Mouse (Mus musculus) layer of hippocampus, postnatal 14 days (tissue): ENCODE measurements around the gene Ctdspl. TPM values are rescaled to one million over a fixed set of nuclear protein-coding genes. Genes with fewer than 3 reads are reported as not detected.

ENCODE experiments used
- DNase-seq, 2 experiments: peaks; one replicate each; pipeline ENCODE4 v3.0.0; 2021 to 2022; ENCODE audit warnings: low spot score in 2 of 2, mixed read lengths in 1 of 2
- total RNA-seq, 2 experiments: library from RNA; stranded (reverse); gene quantifications; 2 replicates each; pipeline ENCODE4 v1.2.3; 2021

The Ctdspl gene
- total RNA-seq, 2 experiments from 2014 or later, result 19.7 to 20.4 TPM

DNA sequence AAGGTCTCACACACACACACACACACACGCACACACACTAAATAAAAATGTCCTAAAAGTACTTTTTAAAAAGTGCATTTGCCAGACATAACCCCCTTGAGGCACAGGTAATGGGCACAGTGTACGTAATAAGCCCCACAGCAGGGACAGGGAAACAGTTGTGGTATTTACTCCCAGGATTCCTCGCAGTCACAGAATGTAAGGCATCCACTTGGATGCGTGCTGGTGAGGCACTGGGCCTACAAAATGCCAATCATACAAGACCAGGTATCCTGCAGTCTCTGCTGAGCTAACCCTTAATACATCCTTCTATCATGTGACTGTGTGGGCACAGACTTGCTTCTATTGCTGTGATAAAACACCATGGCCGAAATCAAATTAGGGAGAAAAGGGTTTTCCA, 22.2 kb downstream of the Ctdspl start:
- no peak for DNase-seq

DNA sequence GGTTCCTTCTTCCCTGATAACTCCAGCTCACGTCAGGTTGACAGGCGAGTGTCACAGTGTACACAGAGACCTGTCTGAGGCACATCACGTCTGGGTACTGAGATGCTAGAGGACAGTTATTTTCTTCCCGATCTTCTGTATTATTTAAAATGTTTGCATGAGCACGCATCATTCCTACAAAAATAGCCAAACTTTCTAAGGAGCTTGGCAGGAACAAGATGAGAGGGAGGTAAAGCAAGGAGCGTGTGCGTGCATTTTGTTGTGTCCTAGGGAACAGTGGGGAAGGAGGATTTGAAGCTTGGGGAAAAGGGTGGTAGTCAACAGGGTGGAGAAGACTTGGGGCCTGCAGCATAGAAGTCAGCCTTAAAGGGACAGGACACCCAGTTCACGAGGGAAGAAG, 22.9 kb downstream of the Ctdspl start:
- DNase-seq, result no peak

DNA sequence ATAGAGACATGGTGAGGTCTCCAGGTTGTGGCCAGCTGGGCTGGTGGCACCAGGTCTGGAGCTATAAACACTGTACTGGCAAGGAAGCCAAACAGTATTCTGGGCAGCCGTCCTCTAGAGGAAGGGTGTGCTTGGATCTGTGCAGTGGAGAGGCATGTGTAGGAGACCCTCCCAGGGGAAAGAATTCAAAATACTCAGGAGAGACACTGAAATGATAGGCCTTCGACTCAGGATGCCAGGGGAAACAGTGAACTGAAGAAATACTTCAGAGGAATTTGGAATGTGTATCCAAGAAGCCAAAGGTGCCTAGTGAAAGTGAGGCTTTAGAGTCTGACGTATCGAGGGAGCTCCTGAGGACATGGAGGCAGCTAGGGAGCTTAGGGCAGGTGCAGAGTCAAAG, 23.4 kb downstream of the Ctdspl start:
- no peak for DNase-seq

DNA sequence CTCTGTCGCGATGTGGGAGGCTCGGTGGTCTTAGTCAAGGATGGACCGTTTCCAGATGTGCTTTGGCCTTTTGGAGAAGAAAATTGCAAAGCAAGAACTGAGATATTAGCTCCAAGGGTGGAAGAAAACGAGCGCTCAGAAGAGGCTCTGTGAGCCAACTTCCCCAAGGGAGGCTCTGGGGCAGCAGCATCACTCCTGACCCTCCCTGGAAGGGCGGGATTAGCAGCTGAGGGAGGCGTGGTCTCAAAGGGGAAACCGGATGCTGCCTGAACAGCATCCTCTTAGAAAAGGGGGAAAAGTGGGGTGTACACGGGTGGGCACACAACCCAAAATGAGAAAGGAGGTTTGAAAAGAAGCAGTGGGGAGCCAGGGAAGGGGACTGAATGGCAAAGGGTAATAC, 23.8 kb downstream of the Ctdspl start:
- DNase-seq, result no peak

DNA sequence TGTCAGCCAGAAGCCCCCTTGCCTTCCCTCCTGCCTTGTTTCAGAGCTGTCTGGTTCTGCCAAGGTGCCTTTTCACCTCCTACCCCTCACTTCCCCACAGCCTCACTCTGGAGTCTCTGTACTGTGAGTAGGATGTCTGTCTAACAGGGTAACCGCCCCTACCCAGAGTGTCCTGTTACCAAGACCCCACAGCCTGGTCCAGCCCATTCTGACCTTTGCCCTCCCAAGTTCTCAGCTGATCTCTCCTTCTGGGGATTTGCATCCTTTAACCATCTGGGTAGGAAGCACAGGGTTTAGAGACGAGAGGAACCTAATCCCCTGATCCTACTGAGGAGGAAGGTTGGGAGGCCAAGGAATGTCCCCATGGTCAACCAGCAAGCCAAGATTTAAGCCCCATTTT, 24.5 kb downstream of the Ctdspl start:
- DNase-seq, result no peak

DNA sequence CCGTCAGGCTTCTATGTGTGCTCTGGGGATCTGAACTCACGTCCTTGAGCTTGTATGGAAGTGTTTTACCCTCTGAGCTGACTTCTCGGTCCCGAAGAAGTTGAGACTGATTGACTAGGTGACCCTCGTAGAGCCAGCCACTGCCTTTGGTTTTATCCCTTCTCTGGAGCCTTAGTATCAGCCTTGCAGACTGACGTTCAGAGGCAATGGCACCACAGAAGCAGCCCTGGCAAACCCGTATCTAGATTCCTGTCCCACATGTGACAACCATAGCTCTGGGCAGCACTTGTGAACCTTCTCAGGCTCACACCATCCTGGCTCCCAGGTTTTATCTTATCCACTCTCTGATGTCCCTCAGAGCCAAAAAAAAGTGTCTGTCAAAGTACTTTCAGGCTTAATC, 25.1 kb downstream of the Ctdspl start:
- no peak for DNase-seq

DNA sequence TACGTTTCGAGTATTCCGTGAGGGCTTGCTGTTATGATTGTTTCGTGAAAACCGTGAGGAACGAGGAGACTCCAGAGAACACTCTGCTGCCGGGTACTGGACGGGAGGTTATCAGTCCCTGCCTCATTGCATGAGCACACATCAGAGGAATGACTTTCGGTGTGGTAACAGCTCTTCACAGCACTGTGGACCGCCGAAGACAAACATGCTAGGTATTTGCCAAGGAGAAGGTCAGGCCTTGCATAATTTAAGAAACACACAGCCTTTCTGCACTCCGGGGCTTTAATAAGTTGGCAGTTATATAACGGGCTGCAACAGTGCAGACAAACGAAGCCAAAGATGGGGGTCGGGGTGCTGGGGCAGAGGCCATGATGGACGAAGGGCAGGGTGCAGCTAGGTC, 25.9 kb downstream of the Ctdspl start:
- no peak for DNase-seq

DNA sequence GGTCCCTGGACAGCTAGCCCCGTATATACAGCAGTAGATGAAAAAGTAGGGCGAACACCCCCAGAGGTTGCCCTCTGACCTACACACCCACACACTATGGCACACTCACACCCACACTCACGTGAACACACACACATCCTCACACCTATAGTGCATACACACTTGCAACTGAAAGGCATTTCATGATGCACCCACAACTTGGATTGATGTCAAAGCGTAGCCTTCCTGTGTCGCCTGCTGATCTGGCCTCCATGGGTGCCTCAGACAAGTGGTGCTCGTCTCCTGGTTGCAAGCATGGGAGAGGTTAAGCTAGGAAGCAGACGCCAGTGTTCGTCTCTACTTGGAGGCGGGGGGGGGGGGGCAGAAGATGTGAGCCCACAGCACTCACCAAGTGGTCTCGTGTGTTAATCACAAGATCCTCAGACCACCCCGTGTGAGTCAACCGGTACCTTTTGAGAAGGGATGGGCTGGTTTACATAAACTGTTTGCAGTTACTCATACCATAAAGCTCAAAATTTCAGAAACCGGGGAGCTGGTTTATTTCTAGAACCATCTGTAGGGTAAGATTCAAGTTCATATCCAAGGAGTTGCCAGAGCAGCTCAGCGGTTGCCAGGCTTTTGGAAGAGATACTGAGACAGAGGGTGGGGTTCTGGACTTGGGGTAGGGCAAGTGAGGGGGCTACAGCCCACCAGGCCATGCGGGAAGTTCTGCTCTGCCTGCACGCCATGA, 27.4 kb downstream of the Ctdspl start:
- DNase-seq, result no peak

DNA sequence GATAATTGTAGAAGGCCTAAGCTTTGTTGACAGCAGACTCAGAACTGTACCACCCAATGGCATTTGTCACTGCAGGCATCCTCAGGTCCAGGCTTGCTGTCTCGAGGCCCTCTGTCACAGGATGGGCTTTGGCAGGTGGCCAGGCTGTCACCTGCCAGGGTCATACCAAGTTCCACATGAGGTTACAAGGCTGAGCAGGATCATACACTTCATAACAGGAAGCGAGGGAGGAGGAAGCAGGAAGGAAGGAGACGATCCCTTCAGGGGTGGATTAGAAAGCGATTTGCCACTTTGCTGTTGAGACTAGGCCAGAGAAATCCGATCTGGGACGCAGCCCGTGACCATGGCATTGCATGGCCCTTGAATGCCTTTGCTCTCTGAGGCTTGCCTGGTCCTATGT, 32.5 kb downstream of the Ctdspl start:
- no peak for DNase-seq

DNA sequence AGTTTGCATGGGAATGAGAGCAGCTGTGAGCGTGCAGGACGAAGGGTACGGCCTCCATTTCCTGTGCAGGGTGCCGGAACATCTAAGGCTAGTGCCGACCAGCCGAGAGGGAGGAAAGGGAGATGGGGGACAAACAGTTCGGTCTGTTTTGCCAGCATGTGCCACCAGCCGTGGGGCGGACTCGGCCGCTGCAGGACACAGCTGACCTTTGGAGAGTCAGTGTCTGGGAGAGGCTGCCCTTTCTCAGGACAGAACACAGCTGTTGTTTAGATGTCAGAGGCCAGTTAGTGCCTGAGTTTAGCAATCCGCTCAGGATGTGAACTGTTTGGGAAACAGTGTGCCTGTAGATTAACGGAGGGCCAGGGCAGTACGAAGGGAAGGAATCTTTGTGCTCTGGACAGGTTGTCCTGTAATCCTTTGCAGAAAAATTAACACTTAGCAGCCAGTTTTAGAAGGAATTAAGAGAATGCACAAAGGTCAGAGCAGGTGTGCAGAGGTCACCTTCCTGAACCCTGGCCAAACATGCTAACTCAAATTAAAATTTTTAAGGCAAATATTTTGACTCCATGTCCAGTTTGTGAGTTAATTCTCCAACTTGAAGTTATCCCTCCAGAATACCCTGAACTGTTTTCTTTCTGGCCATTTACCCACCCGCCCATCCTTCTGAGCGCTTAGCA, 34.3 kb downstream of the Ctdspl start:
- no peak for DNase-seq

DNA sequence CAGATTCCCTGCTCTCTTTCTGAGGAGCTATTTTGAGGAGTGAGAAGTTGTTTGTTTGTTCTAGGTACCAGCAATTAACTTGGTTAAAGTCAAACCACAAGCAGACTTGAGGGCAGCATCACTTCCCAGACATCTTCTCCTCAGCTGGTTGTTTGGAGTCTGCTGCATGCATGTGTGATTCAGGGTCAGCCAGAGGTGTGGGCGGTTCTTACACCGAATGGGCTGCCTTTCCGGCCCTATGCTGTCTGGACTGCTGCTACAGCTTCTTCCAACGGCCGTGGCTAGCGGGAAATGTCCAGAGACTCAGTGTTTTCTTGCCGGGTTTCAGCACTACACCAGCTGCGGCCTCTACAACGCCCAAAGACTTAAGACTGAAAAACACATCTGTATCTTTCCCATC, 36.9 kb downstream of the Ctdspl start:
- no peak for DNase-seq

DNA sequence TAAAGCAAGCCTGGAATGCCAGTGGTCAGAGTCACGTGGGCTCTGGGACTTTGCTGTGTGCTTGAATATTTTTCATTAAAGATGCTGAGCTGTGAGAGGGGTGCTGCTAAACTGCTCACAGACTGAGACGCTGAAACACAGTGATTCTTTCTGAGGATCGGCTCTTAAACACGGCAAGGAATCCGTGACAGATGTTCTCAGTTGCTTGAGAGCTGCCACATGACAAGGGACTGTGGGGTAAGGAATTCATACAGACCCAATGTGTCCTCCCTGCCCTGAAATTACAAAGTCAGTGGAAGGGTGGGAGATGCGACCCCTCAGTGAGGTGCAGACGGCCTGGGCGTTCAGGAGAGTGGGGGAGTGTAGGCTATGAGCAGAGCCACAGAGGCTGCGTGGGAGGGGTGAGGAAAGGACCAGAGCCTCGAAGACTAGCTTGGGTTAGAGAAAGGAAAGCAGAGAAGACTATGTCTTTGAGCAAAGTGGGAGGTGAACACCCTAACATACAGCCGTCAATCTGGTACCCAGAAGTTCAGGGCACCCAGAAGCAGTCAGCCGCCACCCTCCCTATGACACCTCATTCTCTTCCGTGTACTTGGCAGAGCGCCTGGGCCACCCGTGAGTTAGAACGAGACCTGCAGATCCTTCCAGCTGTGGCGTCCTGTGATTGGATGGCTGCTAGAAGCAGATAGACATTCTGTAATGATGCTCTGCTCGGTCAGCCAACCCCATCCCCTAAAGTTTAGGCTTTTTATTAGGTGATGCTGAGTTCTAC, 38.2 kb downstream of the Ctdspl start:
- DNase-seq, result no peak

DNA sequence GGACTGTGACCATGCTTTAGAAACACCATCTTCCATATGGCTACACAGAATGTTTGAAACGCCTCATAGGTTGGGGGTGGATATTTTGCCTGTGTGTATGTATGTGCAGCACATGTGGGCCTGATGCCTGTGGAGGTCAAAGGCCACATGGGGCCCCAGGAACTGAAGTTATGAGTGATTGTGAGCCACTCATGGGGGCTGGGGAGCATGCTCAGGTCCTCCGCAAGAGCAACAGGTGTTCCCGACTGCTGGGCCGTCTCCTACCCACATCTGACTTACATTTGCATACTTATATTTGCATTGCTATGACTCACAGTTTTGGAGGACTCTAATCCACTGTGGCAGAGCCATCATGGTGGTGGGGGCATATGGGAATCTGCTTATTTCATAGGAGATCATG, 43.6 kb downstream of the Ctdspl start:
- DNase-seq, result no peak

DNA sequence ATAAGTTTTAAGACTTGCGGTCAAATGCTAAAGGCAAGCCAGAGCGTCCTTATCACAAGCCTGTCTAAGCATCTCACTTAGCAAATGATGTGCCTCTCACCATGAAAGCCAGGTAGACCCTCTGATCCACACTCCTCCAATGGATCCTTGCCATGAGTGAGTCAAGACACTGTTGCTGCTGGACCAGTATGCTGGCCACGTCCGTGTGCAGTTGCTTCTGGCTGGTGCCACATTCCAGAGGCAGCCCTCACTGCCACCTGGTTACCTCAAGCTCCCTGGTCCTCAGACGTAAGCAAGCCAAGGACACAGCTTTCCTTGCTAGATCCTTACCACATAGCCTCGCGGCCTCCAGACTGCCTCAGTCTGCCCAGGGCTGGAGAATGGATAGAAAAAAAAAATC, 46.8 kb downstream of the Ctdspl start:
- no peak for DNase-seq

DNA sequence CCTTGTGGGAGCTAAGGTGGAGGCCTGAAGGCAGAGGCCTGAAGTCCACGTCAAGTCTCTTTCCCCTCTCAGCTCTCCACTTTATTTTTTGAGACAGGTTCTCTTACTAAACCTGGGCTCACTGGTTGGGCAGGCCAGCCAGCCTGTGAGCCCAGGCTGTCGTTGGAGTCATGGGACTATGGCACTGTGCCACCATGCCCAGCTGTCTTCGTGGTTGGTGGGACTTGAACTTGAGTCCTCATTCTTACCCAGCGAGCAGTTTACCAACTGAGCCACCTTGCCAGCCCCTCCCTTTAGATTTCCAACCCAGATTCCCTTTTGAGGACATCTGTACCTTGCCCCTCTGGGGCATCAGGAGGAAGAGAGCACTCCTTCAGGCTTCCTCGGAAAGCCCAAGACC, 47.3 kb downstream of the Ctdspl start:
- no peak for DNase-seq

DNA sequence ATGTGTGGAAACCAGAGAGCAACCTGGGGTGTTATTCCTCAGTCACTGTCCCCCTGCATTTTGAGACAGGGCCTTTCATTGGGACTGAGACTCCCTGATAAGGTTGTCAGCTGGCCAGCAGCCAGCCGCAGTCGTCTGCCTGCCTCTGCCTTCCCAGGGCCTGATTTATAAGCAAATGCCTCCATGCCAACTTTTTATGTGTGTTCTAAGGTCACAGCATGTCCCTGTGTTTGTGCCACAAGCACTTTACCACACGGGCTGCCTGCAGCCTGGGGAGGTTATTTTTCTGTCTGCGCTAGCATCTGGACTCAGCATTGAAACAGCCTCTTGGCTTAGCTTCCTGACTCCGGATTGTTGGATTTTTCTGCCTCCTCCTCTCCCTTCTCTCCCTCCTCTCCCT, 47.9 kb downstream of the Ctdspl start:
- DNase-seq, result peak in 1 of 2 experiments; percentile 44

DNA sequence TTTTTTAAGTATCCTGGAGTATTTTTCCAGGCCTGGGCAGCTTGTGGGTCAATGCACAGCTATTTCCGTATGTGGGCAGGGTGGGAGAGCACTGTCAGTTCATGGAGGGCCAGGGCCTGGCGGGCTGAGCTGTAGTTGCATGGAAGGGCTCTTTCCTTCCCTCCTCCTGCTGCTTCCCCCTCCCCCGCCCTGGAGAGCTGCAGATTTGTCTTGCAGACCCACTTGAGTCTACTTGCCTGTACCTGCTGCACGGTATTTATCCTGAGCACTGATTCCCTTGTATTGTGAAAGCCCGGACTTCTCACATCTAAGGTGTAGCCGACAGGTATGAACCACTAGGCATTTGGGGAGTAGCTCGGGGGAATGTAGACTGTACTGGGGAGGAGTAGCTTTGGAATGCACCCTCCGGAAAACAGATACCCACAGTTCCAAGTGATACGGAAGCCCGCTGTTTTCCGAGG, 49.0 kb downstream of the Ctdspl start:
- DNase-seq, result no peak

DNA sequence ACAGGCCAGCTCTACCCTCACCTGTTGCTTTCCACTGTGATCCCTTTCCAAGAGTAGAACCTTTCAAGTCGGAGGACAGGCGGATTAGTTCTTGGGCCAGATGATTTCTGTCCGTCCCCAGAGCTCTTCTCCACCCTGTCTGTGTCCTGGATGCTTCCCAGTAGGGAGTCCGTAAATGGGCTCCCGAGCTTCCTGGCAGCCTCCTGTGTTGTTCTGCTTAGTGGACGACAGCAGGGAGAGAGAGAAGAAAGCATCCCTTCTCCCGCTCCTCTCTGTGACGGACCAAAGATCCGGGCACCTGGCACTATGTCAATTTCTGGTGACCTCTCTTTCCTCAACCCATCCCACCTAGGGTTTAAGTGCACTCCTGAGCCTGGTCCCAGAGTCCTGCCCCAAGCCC, 49.5 kb downstream of the Ctdspl start:
- DNase-seq, result no peak

DNA sequence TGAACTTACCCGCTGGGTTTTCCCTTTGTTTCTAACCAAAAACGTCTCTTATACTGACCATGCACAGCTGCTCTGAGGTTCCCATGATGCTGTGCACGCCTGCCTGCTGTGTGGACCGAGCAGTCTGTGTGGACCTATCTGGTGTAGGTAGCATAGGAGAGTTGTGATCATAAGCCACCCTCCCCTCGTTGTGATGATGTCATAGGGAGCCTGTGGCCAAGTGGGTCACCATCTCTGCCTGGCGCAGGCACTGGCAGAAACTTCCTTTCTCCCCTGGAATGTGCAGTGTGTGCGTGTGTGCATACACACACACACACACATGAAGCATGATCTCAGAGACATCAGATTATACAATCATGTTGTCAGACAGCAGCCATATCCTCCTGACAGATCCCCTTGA, 50.3 kb downstream of the Ctdspl start:
- no peak for DNase-seq

DNA sequence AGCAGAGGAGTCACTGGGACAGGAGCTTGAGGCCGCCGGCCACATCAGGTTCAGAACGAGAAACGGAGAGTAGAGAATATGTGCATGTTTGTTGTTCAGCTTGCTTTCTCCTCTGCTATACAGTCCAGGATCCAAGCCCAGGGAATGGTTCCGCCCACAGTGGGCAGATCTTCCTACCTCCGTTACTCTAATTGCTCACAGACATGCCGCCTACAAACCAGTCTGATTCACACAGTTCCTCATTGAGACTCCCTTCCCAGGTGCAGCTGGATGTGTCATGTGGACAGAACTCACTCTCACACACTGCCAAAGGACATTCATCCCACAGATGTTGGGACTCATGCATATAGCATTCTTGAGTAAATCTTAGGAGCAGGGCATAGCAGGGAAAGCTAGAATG, 51.2 kb downstream of the Ctdspl start:
- no peak for DNase-seq

DNA sequence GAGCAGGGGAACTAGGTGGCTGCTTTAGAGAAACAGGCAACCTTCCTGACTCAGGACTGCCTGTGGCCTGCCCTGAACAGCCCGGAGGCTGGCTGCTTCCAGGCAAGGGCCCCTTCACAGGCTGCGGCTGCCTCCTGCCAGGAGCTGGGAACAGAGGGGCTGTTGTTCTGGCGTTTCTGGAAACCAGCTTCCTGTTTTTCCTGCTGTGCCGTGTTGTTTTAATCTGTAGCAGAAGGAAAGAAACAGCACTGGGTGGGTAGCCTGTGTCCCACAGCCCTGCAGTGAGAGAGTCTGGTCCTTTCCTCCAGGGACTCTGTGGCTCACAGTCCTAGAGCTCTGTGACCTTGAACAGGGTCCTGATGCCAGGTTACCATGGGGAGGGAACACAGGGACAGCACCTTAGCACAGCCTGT, 54.2 kb downstream of the Ctdspl start:
- DNase-seq, result peak; percentile 69 to 81
